Mouse (Mus musculus) myocyte (in vitro differentiated cells): ENCODE measurements at regions not wholly inside any gene's neighbourhood (a gene's known extent, or its start where the extent isn't known, plus 50 kb on each side); places are given as distances from the start of the nearest gene placed in this dataset.

Experiments
- H3K27me3 ChIP-seq: one replicate; pipeline ENCODE4 v1.6.1; 2011; ENCODE audit not compliant: control insufficient read depth, insufficient read depth, insufficient read length
- H3K36me3 ChIP-seq: one replicate; pipeline ENCODE4 v1.6.1; 2011; ENCODE audit not compliant: control insufficient read depth, insufficient read depth
- H3K4me2 ChIP-seq: one replicate; pipeline ENCODE4 v1.6.1; 2011; ENCODE audit warnings: low read depth, control low read depth
- H3K4me3 ChIP-seq: one replicate; pipeline ENCODE4 v1.5.1; 2011; ENCODE audit warnings: mild to moderate bottlenecking, control low read depth, moderate library complexity
- H3K79me2 ChIP-seq: one replicate; pipeline ENCODE4 v1.6.1; 2011; ENCODE audit not compliant: control insufficient read depth, insufficient read depth
- H3ac ChIP-seq: one replicate; pipeline ENCODE4 v1.6.1; 2011; ENCODE audit not compliant: control insufficient read depth, insufficient read length
- CEBPB ChIP-seq: IDR thresholded peaks from 2 replicates; pipeline ENCODE4 v1.6.1; 2011; ENCODE audit warnings: mild to moderate bottlenecking, moderate library complexity; ENCODE audit not compliant: poor library complexity, insufficient read depth, severe bottlenecking
- E2F4 ChIP-seq: IDR thresholded peaks from one replicate; pipeline ENCODE4 v1.6.1; 2011; ENCODE audit warnings: mild to moderate bottlenecking, control low read depth, moderate library complexity; ENCODE audit not compliant: insufficient read depth
- MAX ChIP-seq: IDR thresholded peaks from one replicate; pipeline ENCODE4 v1.6.1; 2011; ENCODE audit warnings: low read depth, mild to moderate bottlenecking, control low read depth
- MYOD1 ChIP-seq, 3 experiments: IDR thresholded peaks; one replicate each; pipeline ENCODE4 v1.6.1; 2011; ENCODE audit warnings: control low read depth in 2 of 3, low read depth in 2 of 3, mild to moderate bottlenecking in 2 of 3, moderate library complexity in 1 of 3; ENCODE audit not compliant: insufficient read length in 2 of 3, control insufficient read depth in 1 of 3
- MYOG ChIP-seq, 3 experiments: IDR thresholded peaks; one replicate each; pipeline ENCODE4 v1.6.1; 2011; ENCODE audit warnings: control low read depth in 2 of 3, low read depth in 2 of 3, mild to moderate bottlenecking in 2 of 3; ENCODE audit not compliant: insufficient read length in 2 of 3, control insufficient read depth in 1 of 3, insufficient read depth in 1 of 3
- POLR2A ChIP-seq: IDR thresholded peaks from one replicate; pipeline ENCODE4 v1.6.1; 2011; ENCODE audit warnings: low read depth, mild to moderate bottlenecking, control low read depth, moderate library complexity; ENCODE audit not compliant: insufficient read length
- POLR2AphosphoS2 ChIP-seq: IDR thresholded peaks from one replicate; pipeline ENCODE4 v1.6.1; 2011; ENCODE audit warnings: low read depth, control low read depth; ENCODE audit not compliant: insufficient read length
- REST ChIP-seq: IDR thresholded peaks from one replicate; pipeline ENCODE4 v1.6.1; 2011; ENCODE audit warnings: mild to moderate bottlenecking, control low read depth, moderate library complexity; ENCODE audit not compliant: insufficient read depth, insufficient read length
- SRF ChIP-seq: IDR thresholded peaks from one replicate; pipeline ENCODE4 v1.6.1; 2011; ENCODE audit warnings: low read depth; ENCODE audit not compliant: control insufficient read depth, insufficient read length
- TCF12 ChIP-seq: IDR thresholded peaks from one replicate; pipeline ENCODE4 v1.6.1; 2011; ENCODE audit warnings: mild to moderate bottlenecking, control low read depth; ENCODE audit not compliant: poor library complexity, insufficient read depth, severe bottlenecking
- TCF3 ChIP-seq: IDR thresholded peaks from one replicate; pipeline ENCODE4 v1.6.1; 2011; ENCODE audit warnings: low read depth, control low read depth; ENCODE audit not compliant: insufficient read length
- USF1 ChIP-seq: IDR thresholded peaks from one replicate; pipeline ENCODE4 v1.6.1; 2011; ENCODE audit warnings: low read depth, mild to moderate bottlenecking, control low read depth, moderate library complexity

GRCm38 (mm10) chr1:119364901-119365300 lies 57.1 kb downstream of the Inhbb start:
- no peak overlapping the region for H3ac ChIP-seq
- TF ChIP-seq E2F4, result no peak
- no peak for TF ChIP-seq TCF3
- no peak for TF ChIP-seq MYOD1 (IDR thresholded peaks at IDR 0.05; ENCODE audit: control insufficient read depth in 1 of 3, insufficient read length in 2 of 3, low read depth in 2 of 3)
- TF ChIP-seq TCF12, result no peak
- TF ChIP-seq POLR2AphosphoS2, result no peak
- no peak for TF ChIP-seq SRF
- TF ChIP-seq MAX, result no peak
- TF ChIP-seq POLR2A, result no peak
- TF ChIP-seq MYOG (IDR thresholded peaks at IDR 0.05; ENCODE audit: control insufficient read depth in 1 of 3, insufficient read depth in 1 of 3, insufficient read length in 2 of 3, low read depth in 2 of 3), result no peak
- TF ChIP-seq USF1, result no peak
- no peak for TF ChIP-seq CEBPB
- TF ChIP-seq REST, result no peak
- no peak overlapping the region for H3K4me3 ChIP-seq
- no peaks in the 10 kb centered on the region for H3K27me3 ChIP-seq
- no peak overlapping the region for H3K4me2 ChIP-seq
- H3K36me3 ChIP-seq, result no peaks in the 10 kb centered on the region
- H3K79me2 ChIP-seq, result no peaks in the 10 kb centered on the region

GRCm38 (mm10) chr1:119358096-119358495 lies 64.0 kb downstream of the Inhbb start:
- no peak for TF ChIP-seq REST
- no peak for TF ChIP-seq USF1
- no peak for TF ChIP-seq MAX
- TF ChIP-seq TCF12, result no peak
- TF ChIP-seq POLR2A, result no peak
- no peaks in the 10 kb centered on the region for H3K36me3 ChIP-seq

GRCm38 (mm10) chr1:119356916-119357315 lies 65.1 kb downstream of the Inhbb start:
- Histone ChIP-seq H3K4me2 (no peak overlapping the region), H3K79me2 (no peaks in the 10 kb centered on the region), H3K27me3 (no peaks in the 10 kb centered on the region)

More at GRCm38 (mm10) chr1:119358096-119358495, 64.0 kb downstream of the Inhbb start:
- H3K27me3 ChIP-seq, result no peaks in the 10 kb centered on the region
- H3K79me2 ChIP-seq, result no peaks in the 10 kb centered on the region
- no peak overlapping the region for H3K4me3 ChIP-seq
- H3K4me2 ChIP-seq, result no peak overlapping the region
- H3ac ChIP-seq, result no peak overlapping the region

GRCm38 (mm10) chr1:119355456-119355855 lies 66.6 kb downstream of the Inhbb start:
- TF ChIP-seq MYOG (IDR thresholded peaks at IDR 0.05; ENCODE audit: control insufficient read depth in 1 of 3, insufficient read depth in 1 of 3, insufficient read length in 2 of 3, low read depth in 2 of 3), result no peak
- no peak for TF ChIP-seq MYOD1 (IDR thresholded peaks at IDR 0.05; ENCODE audit: control insufficient read depth in 1 of 3, insufficient read length in 2 of 3, low read depth in 2 of 3)
- TF ChIP-seq USF1, result no peak
- no peak for TF ChIP-seq POLR2AphosphoS2
- TF ChIP-seq SRF, result no peak
- no peak for TF ChIP-seq REST
- TF ChIP-seq E2F4, result no peak
- no peak for TF ChIP-seq TCF3
- no peaks in the 10 kb centered on the region for H3K27me3 ChIP-seq
- no peak overlapping the region for H3ac ChIP-seq
- H3K36me3 ChIP-seq, result no peaks in the 10 kb centered on the region
- no peaks in the 10 kb centered on the region for H3K79me2 ChIP-seq
- no peak overlapping the region for H3K4me2 ChIP-seq
- H3K4me3 ChIP-seq, result no peak overlapping the region

More at GRCm38 (mm10) chr1:119356916-119357315, 65.1 kb downstream of the Inhbb start:
- TF ChIP-seq CEBPB (no peak), TCF12 (no peak), SRF (no peak), USF1 (no peak), REST (no peak)
- no peaks in the 10 kb centered on the region for H3K36me3 ChIP-seq
- no peak overlapping the region for H3K4me3 ChIP-seq
- no peak overlapping the region for H3ac ChIP-seq

- TF ChIP-seq CEBPB (no peak), E2F4 (no peak), USF1 (no peak), POLR2A (no peak), MYOG (IDR thresholded peaks at IDR 0.05; ENCODE audit: control insufficient read depth in 1 of 3, insufficient read depth in 1 of 3, insufficient read length in 2 of 3, low read depth in 2 of 3) (no peak), MYOD1 (IDR thresholded peaks at IDR 0.05; ENCODE audit: control insufficient read depth in 1 of 3, insufficient read length in 2 of 3, low read depth in 2 of 3) (no peak), SRF (no peak), TCF3 (no peak), TCF12 (no peak), REST (no peak), POLR2AphosphoS2 (no peak), MAX (no peak)
- Histone ChIP-seq H3ac (no peak overlapping the region), H3K79me2 (no peaks in the 10 kb centered on the region), H3K4me3 (no peak overlapping the region), H3K27me3 (no peaks in the 10 kb centered on the region), H3K4me2 (no peak overlapping the region), H3K36me3 (no peaks in the 10 kb centered on the region)
These were observed 70.5 kb downstream of the Inhbb start for GRCm38 (mm10) chr1:119351567-119351966.
